ENCODE assay signal across 17 mouse cellular contexts in the genomic region with DNA sequence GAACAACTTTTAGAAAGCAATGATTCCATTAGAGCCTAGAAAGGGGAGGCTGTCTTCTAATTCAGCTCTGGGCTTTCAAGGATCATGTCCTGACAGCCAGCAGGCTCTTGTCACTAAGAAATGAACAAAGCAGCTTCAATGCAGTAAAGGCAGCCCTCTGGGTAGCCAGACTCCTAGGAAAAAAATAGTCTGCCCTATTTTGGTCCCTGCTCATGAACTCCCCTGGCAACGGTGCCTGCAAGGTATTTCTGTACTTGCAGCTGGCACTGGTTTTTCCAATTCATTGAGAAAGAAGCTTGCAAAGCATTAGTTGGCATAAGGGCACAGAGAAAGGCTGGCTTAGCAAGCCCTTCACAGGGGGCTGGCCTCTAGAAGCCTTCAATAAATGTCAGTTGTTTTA. TPM values are rescaled to one million over a fixed set of nuclear protein-coding genes. Genes with fewer than 3 reads are reported as not detected.
A peak's percentile ranks its signal among the peaks of the same experiment; 100 is the strongest.
DNase-seq lines count a peak whose midpoint lies in the region; ATAC-seq and TF ChIP-seq lines count a peak whose summit lies in the region.
"Had no signal": no experiment of that assay in that cellular context is flagged by ENCODE, and none has a peak within 500 bp of the region (broad histone marks: within the 10 kb centered on the region; RNA-seq: fewer than 3 reads in every experiment).

No protein-coding gene starts in this region.

- no peak overlapping the region for H3K9ac ChIP-seq in forebrain, embryonic 14.5 days (ENCODE audit: low read length)
- H3K9ac ChIP-seq in forebrain, postnatal 0 days: no peak overlapping the region
- H3K9ac ChIP-seq: intestine, embryonic 15.5 days; liver, embryonic 13.5 days had no signal

- no peak overlapping the region for H3K4me3 ChIP-seq in forebrain, embryonic 14.5 days (ENCODE audit: low read depth, low read length)
- H3K4me3 ChIP-seq in forebrain, postnatal 0 days (ENCODE audit: low read depth, low read length): no peak overlapping the region
- H3K4me3 ChIP-seq: intestine, embryonic 15.5 days; limb, embryonic 10.5 days; liver, embryonic 13.5 days had no signal

- TF ChIP-seq CTCF in forebrain, postnatal 0 days (IDR thresholded peaks at IDR 0.05; ENCODE audit: low read depth): no peak

- DNase-seq in forebrain, embryonic 14.5 days (ENCODE audit: low spot score): peak; percentile 47
- DNase-seq in forebrain, postnatal 0 days: no peak
- DNase-seq in right cerebral cortex, adult 18-20 months: peak; percentile 16
- DNase-seq in right cerebral cortex, postnatal 25 days: no peak
- DNase-seq in left cerebral cortex, postnatal 10 days (ENCODE audit: extremely low spot score in 1 of 2, low spot score in 2 of 2): peak; percentile 18 to 23
- no peak for DNase-seq in adrenal gland, adult 18-20 months (ENCODE audit: low spot score in 2 of 2)
- no peak for DNase-seq in embryo, embryonic 11 days
- DNase-seq: adrenal gland, postnatal 14 days; B cell, adult 2 months; heart, postnatal 14 days; kidney, postnatal 25 days; liver, embryonic 13.5 days; thymus, postnatal 4 days had no signal

- no peaks in the 10 kb centered on the region for H3K4me1 ChIP-seq in forebrain, embryonic 14.5 days (ENCODE audit: control insufficient read depth, insufficient read depth, low read length)
- H3K4me1 ChIP-seq in forebrain, postnatal 0 days (ENCODE audit: insufficient read depth): no peaks in the 10 kb centered on the region
- H3K4me1 ChIP-seq: intestine, embryonic 15.5 days; limb, embryonic 10.5 days; liver, embryonic 13.5 days had no signal

- H3K27ac ChIP-seq in forebrain, embryonic 14.5 days (ENCODE audit: low read depth, low read length): no peak overlapping the region
- H3K27ac ChIP-seq in forebrain, postnatal 0 days (ENCODE audit: low read depth, low read length): no peak overlapping the region
- H3K27ac ChIP-seq: intestine, embryonic 15.5 days; limb, embryonic 10.5 days; liver, embryonic 13.5 days had no signal

- H3K9me3 ChIP-seq in forebrain, embryonic 14.5 days (replicated peaks; ENCODE audit: control insufficient read depth, low read length): no peaks in the 10 kb centered on the region
- no peaks in the 10 kb centered on the region for H3K9me3 ChIP-seq in forebrain, postnatal 0 days (ENCODE audit: low read length)
- H3K9me3 ChIP-seq: intestine, embryonic 15.5 days; limb, embryonic 10.5 days; liver, embryonic 13.5 days had no signal

- no peak overlapping the region for H3K4me2 ChIP-seq in forebrain, embryonic 14.5 days (ENCODE audit: low read length)
- H3K4me2 ChIP-seq in forebrain, postnatal 0 days (ENCODE audit: low read depth): no peak overlapping the region
- H3K4me2 ChIP-seq: intestine, embryonic 15.5 days; liver, embryonic 13.5 days had no signal

- 29% methylated on average over 1 of the region's 1 CpGs for WGBS in forebrain, embryonic 14.5 days
- 25% methylated on average over 1 of the region's 1 CpGs for WGBS in forebrain, postnatal 0 days

- no peaks in the 10 kb centered on the region for H3K27me3 ChIP-seq in forebrain, embryonic 14.5 days (replicated peaks; ENCODE audit: control insufficient read depth, insufficient read depth, low read length)
- no peaks in the 10 kb centered on the region for H3K27me3 ChIP-seq in forebrain, postnatal 0 days (ENCODE audit: insufficient read depth, low read length)
- H3K27me3 ChIP-seq: intestine, embryonic 15.5 days; liver, embryonic 13.5 days had no signal

- intact Hi-C loops in left cerebral cortex, postnatal 10 days (cut with DNase I): no loop called here

- H3K36me3 ChIP-seq in forebrain, embryonic 14.5 days (ENCODE audit: control insufficient read depth, insufficient read depth, low read length): no peaks in the 10 kb centered on the region
- H3K36me3 ChIP-seq in forebrain, postnatal 0 days (ENCODE audit: insufficient read depth): no peaks in the 10 kb centered on the region
- H3K36me3 ChIP-seq: intestine, embryonic 15.5 days; limb, embryonic 10.5 days; liver, embryonic 13.5 days had no signal

- no peak for ATAC-seq in forebrain, embryonic 14.5 days
- no peak for ATAC-seq in forebrain, postnatal 0 days
- ATAC-seq: intestine, embryonic 15.5 days; lung, postnatal 0 days had no signal

RNA-seq across cellular contexts. Expression of gene Car10, which starts 52.8 kb away (rescaled TPM):
- polyA plus RNA-seq in forebrain, embryonic 14.5 days (2014; fragmentation: Nextera tagmentation; extraction: Ambion mirVana): 6.3 and 9.1 TPM in 2 replicates
- total RNA-seq in forebrain, postnatal 0 days (2014; rRNA removed): 19.0 and 34.6 TPM in 2 replicates
- polyA plus RNA-seq in forebrain, postnatal 0 days (2015; fragmentation: Nextera tagmentation; extraction: Ambion mirVana): 12.5 and 25.6 TPM in 2 replicates
- 10 to 100 TPM; 71.9 to 72.1 TPM for total RNA-seq in left cerebral cortex, postnatal 10 days (2021)
- total RNA-seq in adrenal gland, adult 18-20 months (2021): under 1 TPM in 1 of 2 experiments, not detected in 1; 0.17 TPM
- total RNA-seq: gastrocnemius, adult 8-10 months; heart, postnatal 14 days had no signal
- polyA plus RNA-seq: liver, embryonic 13.5 days; lung, postnatal 0 days had no signal

Comparison
In these comparisons a context has a peak if more than half of its experiments do, and no peak if none do; other contexts are left out.
1. DNase-seq: peak in forebrain, embryonic 14.5 days (single experiment), right cerebral cortex, adult 18-20 months (single experiment) and left cerebral cortex, postnatal 10 days (2 of 2); none in forebrain, postnatal 0 days (single experiment), right cerebral cortex, postnatal 25 days (single experiment), adrenal gland, adult 18-20 months (0 of 2) and embryo, embryonic 11 days (single experiment).
2. RNA of gene Car10, which starts 52.8 kb away (total RNA-seq): 71.9 to 72.1 TPM in left cerebral cortex, postnatal 10 days and 19.0 to 34.6 TPM in forebrain, postnatal 0 days; 0.17 TPM in adrenal gland, adult 18-20 months; every median in the first group is over 10 times any median in the second.